Mouse (Mus musculus): Measurements from ENCODE around the gene Amacr. TPM values are rescaled to one million over a fixed set of nuclear protein-coding genes. Genes with fewer than 3 reads are reported as not detected.

The Amacr gene
- total RNA-seq, 2 experiments from 2014 or later: 19.0 to 20.7 TPM

- intact Hi-C loops (cut with DNase I; ENCODE audit: low total_unique reads): no loop called here
- DNase-seq: no peak
Measured at GRCm38 (mm10) chr15:11041229-11041628, 59.7 kb downstream of the Amacr start.

GRCm38 (mm10) chr15:11042828-11043227 lies 61.3 kb downstream of the Amacr start:
- intact Hi-C loops (cut with DNase I; ENCODE audit: low total_unique reads): no loop called here

More at GRCm38 (mm10) chr15:11042828-11043227, 61.3 kb downstream of the Amacr start:
- DNase-seq: no peak

Other genes with a start within 250 kb of the Amacr start
- gene C1qtnf3, start 29.4 kb upstream of the Amacr start, total RNA-seq (2021): 10 to 100 TPM; 16.1 to 22.9 TPM
- not detected for gene Slc45a2, start 19.0 kb downstream of the Amacr start, total RNA-seq (2021)
- gene Rxfp3, start 56.2 kb downstream of the Amacr start, total RNA-seq (2021): under 1 TPM in 1 of 2 experiments, not detected in 1; 0.08 TPM
- gene Adamts12, start 83.0 kb downstream of the Amacr start, total RNA-seq (2021): 10 to 100 TPM; 19.8 to 21.6 TPM